Mouse (Mus musculus): ENCODE measurements at regions not wholly inside any gene's neighbourhood (a gene's known extent, or its start where the extent isn't known, plus 50 kb on each side); places are given as distances from the start of the nearest gene placed in this dataset.

DNA sequence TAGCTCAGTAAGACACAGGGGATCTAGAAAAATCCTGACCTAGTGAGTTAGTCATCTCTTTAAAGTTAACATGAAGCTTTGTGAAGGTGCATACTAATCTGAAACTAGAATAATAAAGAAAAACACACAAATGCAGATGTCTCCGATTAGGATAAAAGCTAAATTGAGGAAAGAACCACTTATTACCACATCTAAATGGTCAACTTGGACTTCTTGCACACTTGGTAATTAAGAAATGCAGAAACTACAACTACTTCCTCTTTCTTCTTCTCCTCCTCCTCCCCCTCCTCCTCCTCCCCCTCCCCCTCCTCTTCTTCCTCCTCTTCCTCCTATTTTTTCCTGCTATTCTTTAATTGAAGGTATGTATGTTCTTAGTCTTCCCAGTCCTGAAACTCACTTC, 116.3 kb downstream of the Dkk1 start:
- Histone ChIP-seq H3K27ac (no peak overlapping the region), H3K9ac (no peak overlapping the region), H3K4me2 (no peak overlapping the region), H3K36me3 (no peaks in the 10 kb centered on the region), H3K27me3 (no peaks in the 10 kb centered on the region), H3K4me3 (no peak overlapping the region), H3K4me1 (replicated peaks) (no peaks in the 10 kb centered on the region), H3K9me3 (replicated peaks) (no peaks in the 10 kb centered on the region)
- 74% methylated on average over 1 of the region's 1 CpGs for WGBS
- ATAC-seq (replicated peaks; ENCODE audit: insufficient number of reproducible peaks, insufficient read depth, low FRiP score, low read depth): no peak

GRCm38 (mm10) chr19:30435054-30435738, 114.3 kb downstream of the Dkk1 start:
- Histone ChIP-seq H3K27me3 (no peaks in the 10 kb centered on the region), H3K9me3 (replicated peaks) (no peaks in the 10 kb centered on the region), H3K4me1 (replicated peaks) (no peaks in the 10 kb centered on the region), H3K27ac (no peak overlapping the region), H3K9ac (no peak overlapping the region), H3K36me3 (no peaks in the 10 kb centered on the region), H3K4me2 (no peak overlapping the region), H3K4me3 (no peak overlapping the region)
- 74% methylated on average over 12 of the region's 12 CpGs for WGBS
- ATAC-seq (replicated peaks; ENCODE audit: insufficient number of reproducible peaks, insufficient read depth, low FRiP score, low read depth): no peak

DNA sequence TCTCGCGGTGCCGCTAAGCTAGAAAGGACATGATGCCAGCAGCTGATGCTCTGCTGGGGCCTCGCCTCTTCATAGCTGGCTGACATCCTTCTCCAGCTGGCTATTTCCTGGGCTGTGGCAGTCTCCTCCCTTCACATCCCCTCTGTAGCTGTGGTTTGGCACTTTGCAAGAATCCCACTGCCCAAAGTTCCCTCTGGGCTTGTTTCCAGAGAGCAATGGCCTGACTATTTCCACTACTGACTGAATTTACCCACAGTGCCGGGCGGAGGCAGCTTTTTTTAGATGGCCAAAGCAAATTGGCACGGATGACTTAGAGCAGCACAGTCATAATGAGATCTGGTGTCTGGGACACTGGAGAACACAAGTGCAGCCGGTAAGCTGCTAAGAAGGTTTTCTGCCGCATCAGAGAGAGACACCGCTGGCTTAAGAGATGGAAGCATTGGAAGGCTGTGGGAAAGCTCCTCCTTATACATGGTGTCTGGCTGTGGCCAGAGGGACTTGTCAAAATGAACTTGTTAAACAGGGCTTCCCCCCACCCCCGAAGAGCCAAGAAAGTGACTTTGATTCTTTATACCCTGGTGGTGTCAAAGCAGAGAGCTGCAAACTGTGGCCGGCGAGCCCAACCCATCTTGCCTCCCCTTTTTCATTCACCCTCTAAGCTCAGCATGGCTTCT, 98.5 kb downstream of the Dkk1 start:
- Histone ChIP-seq H3K27me3 (no peaks in the 10 kb centered on the region), H3K9me3 (replicated peaks) (no peaks in the 10 kb centered on the region), H3K4me2 (no peak overlapping the region), H3K36me3 (no peaks in the 10 kb centered on the region), H3K4me3 (no peak overlapping the region), H3K27ac (no peak overlapping the region), H3K9ac (no peak overlapping the region), H3K4me1 (replicated peaks) (no peaks in the 10 kb centered on the region)
- no peak for ATAC-seq (replicated peaks; ENCODE audit: insufficient number of reproducible peaks, insufficient read depth, low FRiP score, low read depth)
- WGBS: 75% methylated on average over 13 of the region's 13 CpGs

DNA sequence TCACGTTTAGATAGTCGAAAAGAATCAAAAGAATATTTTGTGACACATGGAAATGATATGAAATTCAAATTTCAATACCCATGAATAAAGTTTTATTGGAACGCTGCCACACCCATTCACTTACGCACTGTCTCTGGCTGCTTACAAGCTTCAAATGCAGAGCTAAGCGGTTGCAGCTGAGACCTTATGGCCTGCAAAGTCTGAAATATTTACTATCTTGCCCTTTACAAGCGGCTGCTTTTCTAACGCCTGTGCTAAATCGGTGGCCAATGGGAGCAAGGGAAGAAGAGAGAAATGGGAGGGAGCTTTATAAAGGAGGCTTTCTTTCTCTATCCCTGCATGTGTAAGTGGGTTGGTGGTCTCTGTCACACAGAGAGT, 97.9 kb downstream of the Dkk1 start:
- ATAC-seq (replicated peaks; ENCODE audit: insufficient number of reproducible peaks, insufficient read depth, low FRiP score, low read depth): no peak

DNA sequence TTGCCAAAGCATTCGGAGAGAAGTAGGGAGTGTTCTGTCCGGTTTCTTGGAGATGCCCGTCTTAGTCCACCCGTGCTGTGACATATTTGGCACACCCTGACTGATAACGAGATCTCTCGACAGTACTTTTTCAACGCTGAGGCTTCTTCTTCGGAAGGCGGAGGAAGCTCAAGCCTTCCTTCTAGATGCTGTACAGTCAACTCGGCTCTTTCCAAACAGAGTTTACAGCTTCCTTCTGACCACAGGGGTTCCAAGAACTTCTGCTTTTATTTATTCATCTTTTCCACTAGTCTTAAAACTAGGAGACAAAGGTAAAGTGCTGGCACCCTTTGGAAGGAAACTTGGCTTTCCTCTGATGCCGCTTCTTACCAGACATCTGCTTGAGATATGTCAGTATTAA, 96.8 kb downstream of the Dkk1 start:
- no peak overlapping the region for H3K4me2 ChIP-seq
- H3K27me3 ChIP-seq: no peaks in the 10 kb centered on the region
- no peaks in the 10 kb centered on the region for H3K36me3 ChIP-seq
- no peaks in the 10 kb centered on the region for H3K9me3 ChIP-seq (replicated peaks)
- H3K4me1 ChIP-seq (replicated peaks): no peaks in the 10 kb centered on the region
- no peak for ATAC-seq (replicated peaks; ENCODE audit: insufficient number of reproducible peaks, insufficient read depth, low FRiP score, low read depth)
- H3K4me3 ChIP-seq: no peak overlapping the region
- no peak overlapping the region for H3K27ac ChIP-seq
- WGBS: 71% methylated on average over 11 of the region's 11 CpGs
- no peak overlapping the region for H3K9ac ChIP-seq

More for the DNA sequence above, 97.9 kb downstream of the Dkk1 start:
- Histone ChIP-seq H3K4me2 (no peak overlapping the region), H3K4me3 (no peak overlapping the region), H3K9me3 (replicated peaks) (no peaks in the 10 kb centered on the region), H3K27me3 (no peaks in the 10 kb centered on the region), H3K27ac (no peak overlapping the region), H3K4me1 (replicated peaks) (no peaks in the 10 kb centered on the region), H3K36me3 (no peaks in the 10 kb centered on the region), H3K9ac (no peak overlapping the region)
- WGBS: 74% methylated on average over 8 of the region's 8 CpGs

DNA sequence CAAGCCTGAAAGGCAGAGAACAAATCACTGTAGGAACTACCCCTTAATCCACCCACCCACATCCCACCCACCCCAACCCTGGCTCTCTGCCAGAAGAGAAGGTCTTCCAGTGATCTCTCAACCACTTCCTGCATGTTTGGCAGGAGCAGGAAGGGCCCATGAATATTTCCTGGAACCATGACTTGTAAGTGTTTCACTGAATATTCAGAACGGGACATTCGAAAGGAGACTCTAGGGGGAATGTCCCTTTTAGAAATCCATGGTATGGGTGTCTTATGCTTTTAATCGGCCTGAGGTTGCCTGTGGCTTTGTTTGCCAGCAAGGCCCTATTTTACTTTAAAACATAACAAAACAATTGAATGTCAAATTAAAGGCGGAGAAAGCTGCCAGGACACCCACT, 66.0 kb downstream of the Dkk1 start:
- no peaks in the 10 kb centered on the region for H3K9me3 ChIP-seq (replicated peaks)
- WGBS: 51% methylated on average over 4 of the region's 4 CpGs
- H3K27me3 ChIP-seq: no peaks in the 10 kb centered on the region
- H3K9ac ChIP-seq: no peak overlapping the region
- no peak overlapping the region for H3K4me3 ChIP-seq
- no peaks in the 10 kb centered on the region for H3K36me3 ChIP-seq
- H3K4me1 ChIP-seq (replicated peaks): no peaks in the 10 kb centered on the region
- H3K4me2 ChIP-seq: no peak overlapping the region
- ATAC-seq (replicated peaks; ENCODE audit: insufficient number of reproducible peaks, insufficient read depth, low FRiP score, low read depth): no peak
- no peak overlapping the region for H3K27ac ChIP-seq

- no peaks in the 10 kb centered on the region for H3K36me3 ChIP-seq
- 0 out of 2 replicates have a peak, but pooled peaks cover 2% of the 10 kb centered on the region for H3K4me1 ChIP-seq (replicated peaks)
- no peak overlapping the region for H3K27ac ChIP-seq
- H3K4me3 ChIP-seq: no peak overlapping the region
- no peaks in the 10 kb centered on the region for H3K9me3 ChIP-seq (replicated peaks)
- no peaks in the 10 kb centered on the region for H3K27me3 ChIP-seq
- H3K9ac ChIP-seq: no peak overlapping the region
- H3K4me2 ChIP-seq: no peak overlapping the region
- no peak for ATAC-seq (replicated peaks; ENCODE audit: insufficient number of reproducible peaks, insufficient read depth, low FRiP score, low read depth)
- WGBS: 54% methylated on average over 3 of the region's 3 CpGs
These were observed 59.7 kb downstream of the Dkk1 start for GRCm38 (mm10) chr19:30489786-30490185.

DNA sequence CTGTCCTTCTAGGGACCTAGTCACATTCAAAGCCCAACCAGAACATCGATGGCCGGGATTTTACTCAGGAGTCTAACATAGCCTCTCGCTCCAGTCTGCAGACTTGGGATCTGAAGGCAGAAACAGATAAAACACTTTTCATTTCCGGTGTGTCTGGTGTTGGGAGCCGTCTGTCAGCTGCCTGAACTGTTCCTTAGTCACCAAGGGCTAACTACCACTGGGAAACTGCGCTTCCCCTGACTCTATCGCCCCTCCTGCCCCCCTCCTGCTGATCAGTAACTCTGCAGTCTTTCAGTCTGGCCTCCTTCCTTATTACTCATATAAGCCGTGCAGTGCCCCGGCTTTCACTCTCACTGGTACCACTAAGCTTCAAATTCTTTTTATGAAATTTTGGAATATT, 58.5 kb downstream of the Dkk1 start:
- H3K4me1 ChIP-seq (replicated peaks): 0 out of 2 replicates have a peak, but pooled peaks cover 2% of the 10 kb centered on the region
- WGBS: 25% methylated on average over 9 of the region's 9 CpGs
- ATAC-seq (replicated peaks; ENCODE audit: insufficient number of reproducible peaks, insufficient read depth, low FRiP score, low read depth): no peak
- no peak overlapping the region for H3K27ac ChIP-seq
- H3K36me3 ChIP-seq: no peaks in the 10 kb centered on the region
- H3K9me3 ChIP-seq (replicated peaks): no peaks in the 10 kb centered on the region
- H3K27me3 ChIP-seq: no peaks in the 10 kb centered on the region
- H3K4me2 ChIP-seq: peak overlapping the region; percentile 38
- no peak overlapping the region for H3K4me3 ChIP-seq
- H3K9ac ChIP-seq: peak overlapping the region; percentile 14; the same call in 1 of the 2 replicates
